Mouse (Mus musculus) adrenal gland, adult 18-20 months (tissue): ENCODE data around the gene Tmem239. TPM values are rescaled to one million over a fixed set of nuclear protein-coding genes. Genes with fewer than 3 reads are reported as not detected.
A peak's percentile ranks its signal among the peaks of the same experiment; 100 is the strongest.

Experiments
- DNase-seq, 2 experiments: peaks; one replicate each; pipeline ENCODE4 v3.0.0; 2021 to 2022; ENCODE audit warnings: low spot score in 2 of 2
- total RNA-seq, 2 experiments: library from RNA; stranded (reverse); gene quantifications; 1 replicate in 1 of 2; 2 replicates in 1 of 2; pipeline ENCODE4 v1.2.3; 2021

The Tmem239 gene
- total RNA-seq, 2 experiments from 2014 or later = not detected

GRCm38 (mm10) chr2:130450434-130450796, 44.1 kb downstream of the Tmem239 start:
- DNase-seq = peak; percentile 78 to 82

GRCm38 (mm10) chr2:130451086-130451726, 44.9 kb downstream of the Tmem239 start:
- no peak for DNase-seq

GRCm38 (mm10) chr2:130451727-130452090, 45.4 kb downstream of the Tmem239 start:
- DNase-seq = no peak

GRCm38 (mm10) chr2:130452266-130452665, 46.0 kb downstream of the Tmem239 start:
- no peak for DNase-seq

GRCm38 (mm10) chr2:130453421-130453820, 47.1 kb downstream of the Tmem239 start:
- DNase-seq = no peak

GRCm38 (mm10) chr2:130454748-130455370, 48.6 kb downstream of the Tmem239 start:
- DNase-seq = no peak

Other genes with a start within 250 kb of the Tmem239 start
- gene Snrpb, start 227.1 kb upstream of the Tmem239 start, total RNA-seq = 100 to 1,000 TPM; 168 to 170 TPM
- not detected for gene Tmc2, start 211.3 kb upstream of the Tmem239 start, total RNA-seq
- gene Nop56, start 132.0 kb upstream of the Tmem239 start, total RNA-seq = 100 to 1,000 TPM; 118 to 134 TPM
- 100 to 1,000 TPM; 406 to 739 TPM for gene Idh3b, start 121.9 kb upstream of the Tmem239 start, total RNA-seq
- gene Ebf4, start 111.3 kb upstream of the Tmem239 start, total RNA-seq = 1 to 10 TPM; 3.7 to 4.4 TPM
- gene Cpxm1, start 8.9 kb upstream of the Tmem239 start, total RNA-seq = 1 to 10 TPM; 6.3 to 6.4 TPM
- gene Gm28372, start 1.2 kb upstream of the Tmem239 start, total RNA-seq = not detected
- not detected for gene 1700020A23Rik, start 1.2 kb upstream of the Tmem239 start, total RNA-seq
- gene Vps16, start 17.9 kb downstream of the Tmem239 start, total RNA-seq = 10 to 100 TPM; 47.9 to 71.8 TPM
- gene Pced1a, start 18.2 kb downstream of the Tmem239 start, total RNA-seq = 10 to 100 TPM; 14.8 to 18.7 TPM
- gene Ptpra, start 43.8 kb downstream of the Tmem239 start, total RNA-seq = 100 to 1,000 TPM; 105 to 131 TPM
- gene Mrps26, start 157.3 kb downstream of the Tmem239 start, total RNA-seq = 10 to 100 TPM; 52.4 to 62.2 TPM
- not detected for gene Oxt, start 169.7 kb downstream of the Tmem239 start, total RNA-seq
- not detected for gene Avp, start 176.1 kb downstream of the Tmem239 start, total RNA-seq
- gene Fastkd5, start 223.5 kb downstream of the Tmem239 start, total RNA-seq = 10 to 100 TPM; 13.8 to 14.6 TPM
- 1 to 10 TPM; 5.9 to 6.9 TPM for gene Ubox5, start 223.6 kb downstream of the Tmem239 start, total RNA-seq
- gene Lzts3, start 236.3 kb downstream of the Tmem239 start, total RNA-seq = 10 to 100 TPM; 12.7 to 17.7 TPM